ENCODE assay signal across 39 mouse cellular contexts in genomic region chr11:98330745-98331204, GRCm38 (mm10). TPM values are rescaled to one million over a fixed set of nuclear protein-coding genes. Genes with fewer than 3 reads are reported as not detected.
A peak's percentile ranks its signal among the peaks of the same experiment; 100 is the strongest.
DNase-seq lines count a peak whose midpoint lies in the region; ATAC-seq lines count a peak whose summit lies in the region.
"Had no signal": no experiment of that assay in that cellular context is flagged by ENCODE, and none has a peak within 500 bp of the region (broad histone marks: within the 10 kb centered on the region; RNA-seq: fewer than 3 reads in every experiment).

No protein-coding gene starts in this region.

- H3K27ac ChIP-seq in hindbrain, embryonic 13.5 days, result peak overlapping the region; percentile 92
- H3K27ac ChIP-seq in hindbrain, embryonic 11.5 days (ENCODE audit: low read depth, low read length), result no peak overlapping the region
- H3K27ac ChIP-seq in neural tube, embryonic 13.5 days (replicated peaks), result peak overlapping the region; percentile 90
- H3K27ac ChIP-seq: embryonic facial prominence, embryonic 13.5 days; kidney, embryonic 15.5 days; liver, embryonic 12.5 days; midbrain, embryonic 12.5 days had no signal

- H3K27me3 ChIP-seq in hindbrain, embryonic 13.5 days, result peaks cover 98% of the 10 kb centered on the region
- peaks cover 98% of the 10 kb centered on the region for H3K27me3 ChIP-seq in hindbrain, embryonic 11.5 days (ENCODE audit: control insufficient read depth, insufficient read depth, low read length)
- peaks cover 98% of the 10 kb centered on the region for H3K27me3 ChIP-seq in neural tube, embryonic 13.5 days

- no peaks in the 10 kb centered on the region for H3K9me3 ChIP-seq in hindbrain, embryonic 13.5 days
- H3K9me3 ChIP-seq in hindbrain, embryonic 11.5 days (ENCODE audit: control insufficient read depth, low read length), result no peaks in the 10 kb centered on the region
- H3K9me3 ChIP-seq in neural tube, embryonic 13.5 days, result no peaks in the 10 kb centered on the region
- H3K9me3 ChIP-seq: embryonic facial prominence, embryonic 13.5 days; kidney, embryonic 15.5 days; liver, embryonic 12.5 days; midbrain, embryonic 12.5 days; neural tube, embryonic 15.5 days had no signal

- ATAC-seq in hindbrain, embryonic 13.5 days (ENCODE audit: low FRiP score), result no peak
- ATAC-seq in hindbrain, embryonic 11.5 days (ENCODE audit: low FRiP score), result no peak
- ATAC-seq in neural tube, embryonic 13.5 days (ENCODE audit: low read depth), result no peak
- ATAC-seq: activated CD4-positive, CD25-positive, alpha-beta regulatory T cell, adult 4 months; liver, embryonic 12.5 days; liver, postnatal 0 days had no signal

- no peak overlapping the region for H3K4me2 ChIP-seq in hindbrain, embryonic 13.5 days
- no peak overlapping the region for H3K4me2 ChIP-seq in hindbrain, embryonic 11.5 days (replicated peaks; ENCODE audit: low read depth, low read length)
- no peak overlapping the region for H3K4me2 ChIP-seq in neural tube, embryonic 13.5 days
- H3K4me2 ChIP-seq: embryonic facial prominence, embryonic 13.5 days; heart, embryonic 11.5 days; kidney, embryonic 15.5 days; liver, embryonic 12.5 days; neural tube, embryonic 15.5 days had no signal

- no peak overlapping the region for H3K4me3 ChIP-seq in hindbrain, embryonic 13.5 days
- no peak overlapping the region for H3K4me3 ChIP-seq in hindbrain, embryonic 11.5 days (ENCODE audit: low read depth, low read length)
- no peak overlapping the region for H3K4me3 ChIP-seq in neural tube, embryonic 13.5 days
- H3K4me3 ChIP-seq: embryonic facial prominence, embryonic 13.5 days; kidney, embryonic 15.5 days; liver, embryonic 12.5 days; midbrain, embryonic 12.5 days; neural tube, embryonic 15.5 days had no signal

- no peak overlapping the region for H3K9ac ChIP-seq in hindbrain, embryonic 13.5 days
- H3K9ac ChIP-seq in hindbrain, embryonic 11.5 days (ENCODE audit: low read depth, low read length), result no peak overlapping the region
- H3K9ac ChIP-seq in neural tube, embryonic 13.5 days, result no peak overlapping the region
- H3K9ac ChIP-seq: embryonic facial prominence, embryonic 13.5 days; kidney, embryonic 15.5 days; liver, embryonic 12.5 days; liver, postnatal 0 days; midbrain, embryonic 12.5 days; neural tube, embryonic 15.5 days had no signal

- 74% methylated on average over 2 of the region's 2 CpGs for WGBS in hindbrain, embryonic 13.5 days
- whole genome bisulfite sequencing in hindbrain, embryonic 11.5 days, result 62% methylated on average over 2 of the region's 2 CpGs
- 48% methylated on average over 2 of the region's 2 CpGs for WGBS in neural tube, embryonic 13.5 days

- H3K36me3 ChIP-seq in hindbrain, embryonic 13.5 days, result no peaks in the 10 kb centered on the region
- H3K36me3 ChIP-seq in hindbrain, embryonic 11.5 days (ENCODE audit: control insufficient read depth, insufficient read depth, low read length), result no peaks in the 10 kb centered on the region
- H3K36me3 ChIP-seq in neural tube, embryonic 13.5 days, result no peaks in the 10 kb centered on the region
- H3K36me3 ChIP-seq: embryonic facial prominence, embryonic 13.5 days; kidney, embryonic 15.5 days; liver, embryonic 12.5 days; midbrain, embryonic 12.5 days; neural tube, embryonic 15.5 days had no signal

- H3K4me1 ChIP-seq in hindbrain, embryonic 13.5 days (replicated peaks), result peaks cover 56% of the 10 kb centered on the region
- H3K4me1 ChIP-seq in hindbrain, embryonic 11.5 days (replicated peaks; ENCODE audit: control insufficient read depth, insufficient read depth, low read length), result peaks cover 11% of the 10 kb centered on the region; the same call in 1 of the 2 replicates
- H3K4me1 ChIP-seq in neural tube, embryonic 13.5 days (replicated peaks), result peaks cover 66% of the 10 kb centered on the region

- peak; percentile 60 for DNase-seq in cerebellum, adult 11-12 months
- no peak for DNase-seq in cerebellum, adult 8-10 months
- DNase-seq in hindbrain, embryonic 11.5 days (ENCODE audit: low spot score), result no peak
- no peak for DNase-seq in neural tube, embryonic 10.5 days (ENCODE audit: extremely low spot score, low spot score)
- DNase-seq in gastrocnemius, postnatal 25 days, result no peak
- no peak for DNase-seq in layer of hippocampus, postnatal 36 days
- DNase-seq: adrenal gland, adult 8-10 months; cerebellum, adult 11 months; gastrocnemius, postnatal 10 days; heart, postnatal 4 days; kidney, adult 18-20 months; kidney, postnatal 25 days; liver, postnatal 0 days; lung, postnatal 36 days; retina, postnatal 1 day; thymus, postnatal 4 days had no signal

RNA-seq across cellular contexts. Expression of gene Neurod2, which starts 1.3 kb away (rescaled TPM):
- polyA plus RNA-seq in hindbrain, embryonic 13.5 days (2015; fragmentation: Nextera tagmentation; extraction: Ambion mirVana), result 24.6 and 30.7 TPM in 2 replicates
- polyA plus RNA-seq in hindbrain, embryonic 11.5 days (2014; fragmentation: Nextera tagmentation; extraction: Ambion mirVana), result 0.27 and 0.36 TPM in 2 replicates
- 26.4 and 27.0 TPM in 2 replicates for polyA plus RNA-seq in neural tube, embryonic 13.5 days (2015; fragmentation: Nextera tagmentation; extraction: Ambion mirVana)
- total RNA-seq in gastrocnemius, postnatal 25 days (2021), result not detected
- 100 to 1,000 TPM; 156 to 162 TPM for total RNA-seq in layer of hippocampus, postnatal 36 days (2021)
- total RNA-seq: adrenal gland, adult 8-10 months; CH12.LX; common myeloid progenitor, adult 5-6 weeks; ES-E14; gastrocnemius, postnatal 10 days; granulocyte monocyte progenitor cell, adult 5-6 weeks; heart, postnatal 4 days; megakaryocyte, adult 5-6 weeks had no signal
- polyA plus RNA-seq: activated CD4-positive, CD25-positive, alpha-beta regulatory T cell, adult 4 months; C2C12; heart, postnatal 0 days; kidney, embryonic 15.5 days; liver, embryonic 12.5 days; liver, postnatal 0 days; lung, embryonic 16.5 days; stomach, embryonic 14.5 days; testis, adult 2 months; thymus, postnatal 0 days had no signal

RNA-seq across cellular contexts. Expression of gene Ppp1r1b, which starts 17.4 kb away (rescaled TPM):
- polyA plus RNA-seq in hindbrain, embryonic 13.5 days (2015; fragmentation: Nextera tagmentation; extraction: Ambion mirVana), result 1.1 and 2.4 TPM in 2 replicates
- polyA plus RNA-seq in hindbrain, embryonic 11.5 days (2014; fragmentation: Nextera tagmentation; extraction: Ambion mirVana), result 0.29 and 0.70 TPM in 2 replicates
- 1.7 and 2.1 TPM in 2 replicates for polyA plus RNA-seq in neural tube, embryonic 13.5 days (2015; fragmentation: Nextera tagmentation; extraction: Ambion mirVana)
- total RNA-seq in gastrocnemius, postnatal 25 days (2021), result under 1 TPM in 1 of 2 experiments, not detected in 1; 0.35 TPM
- total RNA-seq in layer of hippocampus, postnatal 36 days (2021), result 10 to 100 TPM; 48.8 to 50.8 TPM
- total RNA-seq: common myeloid progenitor, adult 5-6 weeks; granulocyte monocyte progenitor cell, adult 5-6 weeks; megakaryocyte, adult 5-6 weeks had no signal
- polyA plus RNA-seq: activated CD4-positive, CD25-positive, alpha-beta regulatory T cell, adult 4 months had no signal

RNA-seq across cellular contexts. Expression of gene Stard3, which starts 27.4 kb away (rescaled TPM):
- 44.4 and 44.7 TPM in 2 replicates for polyA plus RNA-seq in hindbrain, embryonic 13.5 days (2015; fragmentation: Nextera tagmentation; extraction: Ambion mirVana)
- 40.1 and 43.2 TPM in 2 replicates for polyA plus RNA-seq in hindbrain, embryonic 11.5 days (2014; fragmentation: Nextera tagmentation; extraction: Ambion mirVana)
- 39.7 and 41.1 TPM in 2 replicates for polyA plus RNA-seq in neural tube, embryonic 13.5 days (2015; fragmentation: Nextera tagmentation; extraction: Ambion mirVana)
- 10 to 100 TPM in 1 of 2 experiments, 1 to 10 TPM in 1; 9.6 to 11.8 TPM for total RNA-seq in gastrocnemius, postnatal 25 days (2021)
- 10 to 100 TPM; 31.3 to 34.5 TPM for total RNA-seq in layer of hippocampus, postnatal 36 days (2021)

RNA-seq across cellular contexts. Expression of gene Tcap, which starts 52.8 kb away (rescaled TPM):
- polyA plus RNA-seq in hindbrain, embryonic 13.5 days (2015; fragmentation: Nextera tagmentation; extraction: Ambion mirVana), result 0.21 and 0.35 TPM in 2 replicates
- 0.53 and 0.54 TPM in 2 replicates for polyA plus RNA-seq in hindbrain, embryonic 11.5 days (2014; fragmentation: Nextera tagmentation; extraction: Ambion mirVana)
- polyA plus RNA-seq in neural tube, embryonic 13.5 days (2015; fragmentation: Nextera tagmentation; extraction: Ambion mirVana), result 0.42 and 2.1 TPM in 2 replicates
- 1,000 to 10,000 TPM; 2,256 to 3,626 TPM for total RNA-seq in gastrocnemius, postnatal 25 days (2021)
- 1 to 10 TPM in 1 of 2 experiments, under 1 TPM in 1; 0.83 to 1.4 TPM for total RNA-seq in layer of hippocampus, postnatal 36 days (2021)
- total RNA-seq: CH12.LX; common myeloid progenitor, adult 5-6 weeks; granulocyte monocyte progenitor cell, adult 5-6 weeks; megakaryocyte, adult 5-6 weeks had no signal
- polyA plus RNA-seq: activated CD4-positive, CD25-positive, alpha-beta regulatory T cell, adult 4 months; intestine, embryonic 14.5 days; liver, embryonic 12.5 days; testis, adult 2 months; thymus, postnatal 0 days had no signal

RNA-seq across cellular contexts. Expression of gene Pnmt, which starts 55.5 kb away (rescaled TPM):
- polyA plus RNA-seq in hindbrain, embryonic 13.5 days (2015; fragmentation: Nextera tagmentation; extraction: Ambion mirVana), result 3.2 and 4.2 TPM in 2 replicates
- polyA plus RNA-seq in hindbrain, embryonic 11.5 days (2014; fragmentation: Nextera tagmentation; extraction: Ambion mirVana), result 0.54 and 0.93 TPM in 2 replicates
- 0.73 and 0.79 TPM in 2 replicates for polyA plus RNA-seq in neural tube, embryonic 13.5 days (2015; fragmentation: Nextera tagmentation; extraction: Ambion mirVana)
- 1 to 10 TPM in 1 of 2 experiments, under 1 TPM in 1; 0.87 to 2.9 TPM for total RNA-seq in gastrocnemius, postnatal 25 days (2021)
- total RNA-seq in layer of hippocampus, postnatal 36 days (2021), result not detected
- total RNA-seq: CH12.LX; common myeloid progenitor, adult 5-6 weeks; granulocyte monocyte progenitor cell, adult 5-6 weeks; heart, postnatal 4 days; layer of hippocampus, postnatal 10 days; megakaryocyte, adult 5-6 weeks had no signal
- polyA plus RNA-seq: activated CD4-positive, CD25-positive, alpha-beta regulatory T cell, adult 4 months; heart, postnatal 0 days; intestine, embryonic 14.5 days; liver, embryonic 12.5 days; liver, postnatal 0 days; small intestine, adult 2 months; stomach, embryonic 14.5 days had no signal

Comparison
In these comparisons a context has a peak if more than half of its experiments do, and no peak if none do; other contexts are left out.
1. RNA of gene Neurod2, which starts 1.3 kb away (polyA plus RNA-seq): 24.6 to 30.7 TPM in hindbrain, embryonic 13.5 days and 26.4 to 27.0 TPM in neural tube, embryonic 13.5 days; 0.27 to 0.36 TPM in hindbrain, embryonic 11.5 days; every median in the first group is over 10 times any median in the second.